Mouse (Mus musculus) thymus, adult 2 months (tissue): Measurements from ENCODE around the gene Ndufaf4.

Experiments
- CTCF ChIP-seq: fragments of 200-500 bp; IDR thresholded peaks from 2 replicates; pipeline ENCODE4 v1.5.1; 2012; ENCODE audit warnings: mild to moderate bottlenecking, control low read depth, low read length, moderate library complexity, borderline replicate concordance; ENCODE audit not compliant: control insufficient read depth, poor library complexity, insufficient read depth; ENCODE audit errors: extremely low read depth
- POLR2A ChIP-seq: fragments of 200-500 bp; IDR thresholded peaks from 2 replicates; pipeline ENCODE4 v1.6.1; 2012; ENCODE audit warnings: mild to moderate bottlenecking, low read length, control low read depth, moderate library complexity; ENCODE audit not compliant: control insufficient read depth, poor library complexity, insufficient read depth; ENCODE audit errors: extremely low read depth

DNA sequence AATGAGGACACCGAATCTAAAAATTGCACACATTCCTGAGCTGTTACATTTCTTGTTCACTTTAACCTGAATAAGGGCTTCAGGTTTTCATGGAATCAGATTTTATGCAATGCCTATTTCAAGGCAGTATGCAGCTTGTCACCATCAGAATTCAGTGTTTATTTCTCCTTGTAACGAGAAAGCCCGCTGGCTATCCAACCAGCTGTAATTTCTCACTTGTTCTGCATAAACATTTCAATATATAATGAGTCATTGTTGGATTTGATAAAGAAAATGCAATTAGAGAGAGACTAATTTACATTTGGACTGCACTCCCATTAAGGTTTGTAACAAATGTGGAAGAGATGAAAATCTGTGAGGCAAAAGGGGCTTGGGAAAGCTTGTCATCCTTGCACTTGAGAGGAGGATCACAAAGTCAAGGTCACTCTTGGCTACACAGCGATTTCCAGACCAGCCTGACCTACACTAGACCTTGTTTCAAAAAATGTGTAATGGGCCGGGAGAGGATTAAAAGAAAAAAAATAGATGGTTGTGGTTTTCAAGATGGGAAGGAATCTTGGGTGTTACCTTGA, 22.2 kb downstream of the Ndufaf4 start:
- no peak for TF ChIP-seq CTCF
- TF ChIP-seq POLR2A: no peak
